Mouse (Mus musculus) layer of hippocampus, postnatal 36 days (tissue): ENCODE measurements around the gene Osbpl9. TPM values are rescaled to one million over a fixed set of nuclear protein-coding genes. Genes with fewer than 3 reads are reported as not detected.

ENCODE experiments used
- DNase-seq, 2 experiments: peaks; one replicate each; pipeline ENCODE4 v3.0.0; 2022
- total RNA-seq, 2 experiments: library from RNA; stranded (reverse); gene quantifications; 2 replicates each; pipeline ENCODE4 v1.2.3; 2021

Osbpl9 gene
- 10 to 100 TPM; 50.6 to 54.0 TPM for total RNA-seq

DNA sequence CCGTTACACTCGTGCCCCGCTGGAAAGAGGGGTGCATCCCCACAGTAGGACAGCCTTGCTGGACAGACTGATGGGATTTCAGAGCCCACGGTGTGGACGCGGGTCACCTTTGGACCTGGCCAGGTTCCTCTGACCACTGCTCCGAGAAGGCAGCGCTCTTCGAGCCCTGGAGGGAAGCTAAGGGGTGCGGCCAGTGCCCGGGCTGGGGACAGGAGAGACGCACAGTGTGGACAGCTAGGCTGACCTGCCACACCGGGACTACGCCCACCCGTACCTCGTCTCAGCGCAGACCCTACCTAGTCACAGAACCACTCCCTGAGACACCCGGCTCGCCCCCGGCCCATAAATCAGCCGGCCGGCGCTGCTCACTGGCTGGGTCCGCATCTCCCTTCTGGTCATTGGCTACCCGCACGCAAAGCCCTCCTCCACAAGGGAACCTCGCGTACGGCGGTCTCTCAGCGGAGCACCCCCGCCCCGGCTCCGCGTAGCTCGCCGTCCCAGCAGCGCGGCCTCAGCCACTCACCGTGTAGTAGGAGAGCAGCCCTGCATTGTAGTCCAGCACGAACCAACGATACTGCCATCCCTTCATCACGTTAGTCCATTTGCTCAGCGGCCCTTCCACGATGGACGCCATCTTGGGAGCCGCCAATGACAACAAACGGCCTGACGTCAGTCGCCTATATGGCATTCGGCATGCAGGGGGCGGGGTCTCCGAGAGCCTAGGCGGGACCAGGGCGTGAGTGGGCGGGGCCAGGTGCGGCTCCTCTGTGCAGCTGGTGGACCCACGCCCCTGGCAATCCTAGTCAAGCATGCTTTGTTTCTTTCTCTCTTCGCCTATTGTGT lies at the start of gene Osbpl9:
Gene Osbpl9, minus strand, starts transcription at position 691 of the 843 bp plus-strand sequence.
- peak; percentile 96 to 97 for DNase-seq

- no peak for DNase-seq
Observed at GRCm38 (mm10) chr4:109251605-109252004, 49.5 kb upstream of the Osbpl9 start.

- DNase-seq, result no peak
Observed at GRCm38 (mm10) chr4:109245016-109245620, 43.0 kb upstream of the Osbpl9 start.

DNA sequence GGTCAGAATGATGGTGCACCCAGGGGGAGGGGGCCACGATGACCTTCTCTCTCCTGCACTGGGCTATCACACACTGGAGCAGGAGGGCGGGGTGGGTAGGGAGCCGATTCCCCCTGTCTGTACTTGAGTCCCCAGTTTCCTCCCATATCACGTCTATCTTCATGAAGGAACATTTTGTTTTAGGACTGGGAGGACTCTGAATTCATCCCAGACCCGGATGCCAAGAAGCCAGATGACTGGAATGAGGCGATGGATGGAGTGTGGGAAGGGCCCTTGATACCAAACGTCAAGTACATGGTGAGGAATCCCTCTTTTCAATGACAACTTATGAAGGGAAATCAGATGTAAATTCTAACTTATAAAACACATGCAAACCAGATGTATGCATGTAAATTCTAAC lies 42.4 kb upstream of the Osbpl9 start:
- DNase-seq, result no peak

DNA sequence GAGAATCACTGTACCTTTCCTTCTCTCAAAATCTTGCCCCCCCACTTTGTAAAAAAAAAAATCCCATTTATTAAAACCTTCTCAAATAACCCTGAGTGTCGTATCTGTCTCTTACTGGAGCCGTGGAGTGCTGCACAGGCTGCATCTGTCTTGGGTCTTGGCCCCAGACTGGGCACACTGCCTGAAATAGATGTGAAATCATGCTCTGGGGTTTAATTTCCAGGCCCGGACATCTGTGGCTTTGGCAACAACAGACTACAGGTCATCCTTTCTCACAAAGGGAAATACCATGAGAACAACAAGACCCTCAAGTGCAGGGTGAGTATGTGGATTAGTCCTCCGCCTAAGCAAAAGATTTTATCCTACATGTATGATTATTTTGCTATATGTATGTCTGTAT lies 39.9 kb upstream of the Osbpl9 start:
- no peak for DNase-seq

- DNase-seq, result no peak
Observed at GRCm38 (mm10) chr4:109241221-109241620, 39.1 kb upstream of the Osbpl9 start.

- peak; percentile 45 to 57 for DNase-seq
Observed at GRCm38 (mm10) chr4:109238428-109239268, 36.6 kb upstream of the Osbpl9 start.

DNA sequence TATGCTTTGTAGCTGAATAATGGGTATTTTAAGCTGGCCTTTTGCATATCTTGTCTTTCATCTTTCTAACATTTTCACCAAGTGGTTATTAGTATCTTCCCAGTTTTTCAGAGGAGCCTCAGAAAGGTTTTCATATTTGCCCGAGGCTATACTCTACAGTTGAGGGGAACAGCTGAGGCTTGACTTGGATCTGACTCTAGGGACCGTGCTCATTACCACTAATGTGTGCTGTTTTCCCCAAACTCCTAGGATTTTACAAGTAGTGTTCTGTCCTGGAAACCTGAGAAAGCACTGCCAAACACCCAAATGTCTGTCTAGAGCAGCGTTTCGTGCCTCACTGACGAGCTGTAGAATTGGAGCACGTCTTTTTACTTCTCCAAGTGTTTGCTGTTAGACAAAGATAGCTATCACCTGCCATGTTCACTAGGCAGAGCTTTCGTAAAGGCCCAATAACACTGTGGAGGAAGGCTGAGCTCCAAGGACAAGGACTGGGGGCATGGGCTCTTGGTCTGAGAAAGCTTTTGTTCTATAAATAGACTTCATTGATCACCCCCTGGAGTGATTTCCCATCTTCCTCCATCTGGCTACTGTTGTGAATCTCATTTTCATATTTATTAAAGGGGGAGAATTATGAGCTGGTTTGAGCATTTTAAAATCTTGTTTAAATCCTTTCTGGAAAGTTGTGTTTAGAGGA lies 34.3 kb upstream of the Osbpl9 start:
- DNase-seq, result no peak

- peak; percentile 18 to 37 for DNase-seq
Observed at GRCm38 (mm10) chr4:109234806-109235350, 32.8 kb upstream of the Osbpl9 start.

DNA sequence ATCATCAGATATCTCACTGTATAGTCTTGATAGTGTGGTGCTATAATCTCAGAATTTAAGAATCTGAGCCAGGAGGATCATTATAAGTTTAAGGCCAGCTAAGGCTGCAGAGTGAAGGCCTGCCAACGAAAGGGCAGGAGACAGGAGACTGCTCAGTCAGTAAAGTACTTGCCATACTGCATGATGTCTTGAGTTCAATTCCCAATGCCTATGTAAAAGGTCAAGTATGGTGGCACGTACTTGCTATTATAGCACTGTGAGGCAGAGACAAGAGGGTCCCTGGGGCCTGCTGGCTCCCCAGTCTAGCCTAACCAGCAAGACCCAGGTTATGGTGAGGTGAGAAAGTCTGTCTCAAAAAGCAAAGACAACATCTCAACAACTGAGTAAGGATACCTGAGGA lies 32.1 kb upstream of the Osbpl9 start, which contains the start of gene Calr4:
Gene Calr4, plus strand, starts transcription at position 301 of the 400 bp plus-strand sequence.
- no peak for DNase-seq

DNA sequence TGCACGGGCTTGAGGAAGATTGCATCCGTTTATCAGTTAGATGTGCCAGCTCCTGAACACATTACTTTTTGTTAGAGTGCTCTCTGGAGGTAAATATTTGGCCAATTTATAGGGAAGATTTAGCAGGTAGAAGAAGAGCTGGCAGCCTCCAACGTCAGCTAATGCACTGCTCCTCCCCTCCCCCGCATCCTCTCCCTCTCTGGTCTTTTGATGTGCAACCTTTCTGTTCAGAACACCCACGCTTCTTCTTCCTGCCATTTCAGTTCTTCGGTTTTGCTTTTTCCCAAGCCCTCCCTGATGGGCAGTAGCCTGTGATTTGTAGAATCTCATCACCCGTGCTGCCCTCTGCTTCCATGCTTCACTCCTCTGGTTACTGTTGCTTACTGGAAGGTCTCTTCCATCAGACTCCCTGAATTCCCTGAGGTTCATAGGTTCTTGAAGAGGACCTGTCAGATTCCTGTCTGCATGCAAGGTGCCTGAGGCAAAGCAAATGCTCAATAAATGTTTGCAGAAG lies 27.8 kb upstream of the Osbpl9 start:
- no peak for DNase-seq

GRCm38 (mm10) chr4:109226071-109226470 lies 24.0 kb upstream of the Osbpl9 start:
- no peak for DNase-seq

DNA sequence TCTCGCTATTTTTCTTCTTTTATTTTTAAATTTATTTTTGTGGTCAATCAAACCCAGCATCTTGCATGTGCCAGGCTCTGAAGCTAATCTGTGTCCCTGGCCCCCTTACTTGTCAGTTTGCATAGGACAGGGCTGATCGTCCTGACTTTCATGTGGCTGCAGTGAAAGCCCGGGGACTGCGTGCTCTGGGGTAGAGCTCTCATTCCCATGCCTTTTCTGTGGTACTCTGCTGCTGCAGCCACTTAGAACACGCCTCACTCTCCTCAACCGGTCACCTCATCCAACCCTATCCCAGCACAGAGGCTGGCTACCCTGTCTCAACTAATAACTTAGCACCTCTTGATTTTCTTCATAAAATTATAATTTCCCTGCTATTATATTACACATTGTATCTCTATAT lies 23.5 kb upstream of the Osbpl9 start:
- no peak for DNase-seq

DNA sequence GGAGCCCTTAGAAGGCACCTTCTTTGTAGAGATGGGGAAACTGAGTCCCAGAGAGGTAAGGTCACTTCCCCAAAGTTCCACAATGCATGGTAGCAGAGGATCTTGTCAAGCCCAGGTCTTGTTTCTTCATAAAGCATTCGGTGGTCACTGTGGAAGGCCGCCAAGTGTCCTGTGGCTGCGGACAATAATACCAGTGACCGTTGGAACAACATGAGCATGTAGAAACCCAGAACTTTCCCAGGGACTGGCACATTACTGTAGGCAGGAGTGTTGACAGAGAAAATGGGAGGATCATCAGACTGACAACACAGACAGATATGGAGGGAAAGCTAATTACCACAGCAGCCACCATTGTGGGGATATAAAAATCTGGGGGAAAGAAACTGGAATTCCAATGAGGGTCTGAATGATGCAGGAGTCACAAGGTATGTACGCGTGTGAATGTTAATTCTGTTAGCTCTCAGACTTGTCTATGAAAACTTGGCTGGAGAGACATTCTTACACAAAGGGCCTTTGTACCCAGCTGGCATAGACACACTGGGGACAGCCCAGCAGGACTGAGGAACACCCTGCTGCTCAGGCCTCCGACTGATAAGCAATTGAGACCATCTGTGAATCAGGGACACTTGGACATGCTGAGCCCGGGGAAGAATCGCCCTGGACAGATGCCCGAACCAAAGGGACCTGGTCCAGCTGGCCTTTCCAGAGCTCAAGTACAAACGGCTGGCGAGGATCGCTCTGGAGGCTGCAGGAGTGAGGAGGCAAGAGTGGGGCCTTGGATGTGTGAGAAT lies 22.9 kb upstream of the Osbpl9 start:
- DNase-seq, result peak; percentile 87 to 89

DNA sequence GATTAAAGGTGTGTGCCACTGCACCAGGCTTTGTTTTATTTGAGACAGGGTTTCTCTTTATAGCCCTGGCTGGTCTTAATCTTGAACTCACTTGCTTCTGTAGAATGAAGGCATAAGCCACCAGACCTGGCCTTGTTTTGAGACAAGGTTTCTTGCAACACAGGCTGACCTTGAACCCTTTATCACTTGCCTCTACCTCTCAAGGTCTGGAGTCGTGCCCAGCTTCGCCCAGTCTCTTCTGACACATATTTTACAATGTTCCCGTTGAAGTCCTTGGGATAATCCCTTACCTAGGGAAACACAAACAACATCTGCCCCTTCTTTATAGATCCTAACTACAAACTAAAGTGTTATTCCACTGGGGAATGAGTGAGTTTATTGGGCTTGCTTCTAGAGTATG lies 19.9 kb upstream of the Osbpl9 start:
- DNase-seq, result no peak

DNA sequence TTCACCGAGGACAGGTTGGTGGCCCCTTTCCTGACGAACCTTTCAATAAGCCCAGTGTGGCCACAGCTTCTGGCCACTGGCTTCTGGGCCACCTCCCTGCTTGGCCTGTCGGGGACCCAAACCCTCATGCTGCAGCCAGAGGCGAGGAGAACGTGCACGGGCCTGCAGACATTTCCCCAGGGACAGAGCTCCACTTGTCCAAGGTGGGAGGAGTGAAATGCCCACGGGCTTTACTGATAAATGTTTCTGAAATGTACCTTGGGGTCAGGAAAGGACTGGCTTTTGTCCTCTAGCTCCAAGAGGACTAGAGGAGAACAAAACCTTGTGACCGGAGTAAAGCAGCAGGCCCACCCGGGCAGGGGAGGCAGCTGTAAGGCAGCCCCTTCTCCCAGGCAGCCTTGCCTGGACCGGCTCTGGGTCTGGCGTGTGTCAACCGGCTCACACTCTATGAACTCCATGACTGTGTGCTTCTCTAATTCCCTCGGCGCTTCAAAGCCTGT lies 18.4 kb upstream of the Osbpl9 start:
- no peak for DNase-seq

GRCm38 (mm10) chr4:109218008-109218407 lies 15.9 kb upstream of the Osbpl9 start:
- DNase-seq, result no peak

DNA sequence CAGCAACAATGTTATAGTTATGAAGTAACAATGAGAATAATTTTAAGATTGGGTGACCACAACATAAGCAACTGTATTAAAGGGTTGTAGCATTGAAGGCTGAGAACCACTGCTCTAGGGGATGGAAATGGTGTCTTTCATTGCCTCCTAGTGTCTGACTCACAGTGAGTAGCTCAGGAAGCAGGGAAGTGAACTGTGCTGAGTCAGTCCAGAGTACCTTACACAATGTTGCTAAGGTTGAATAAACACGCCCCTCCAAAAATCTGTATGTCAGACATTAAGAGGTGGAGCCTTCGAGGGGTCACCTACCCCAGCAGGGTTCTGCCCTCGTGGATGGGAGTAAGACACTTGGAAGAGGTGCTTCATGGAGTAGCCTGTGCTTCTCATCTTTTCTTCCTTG lies 11.9 kb upstream of the Osbpl9 start:
- no peak for DNase-seq

- no peak for DNase-seq
Observed at GRCm38 (mm10) chr4:109210881-109211280, 8.8 kb upstream of the Osbpl9 start.

DNA sequence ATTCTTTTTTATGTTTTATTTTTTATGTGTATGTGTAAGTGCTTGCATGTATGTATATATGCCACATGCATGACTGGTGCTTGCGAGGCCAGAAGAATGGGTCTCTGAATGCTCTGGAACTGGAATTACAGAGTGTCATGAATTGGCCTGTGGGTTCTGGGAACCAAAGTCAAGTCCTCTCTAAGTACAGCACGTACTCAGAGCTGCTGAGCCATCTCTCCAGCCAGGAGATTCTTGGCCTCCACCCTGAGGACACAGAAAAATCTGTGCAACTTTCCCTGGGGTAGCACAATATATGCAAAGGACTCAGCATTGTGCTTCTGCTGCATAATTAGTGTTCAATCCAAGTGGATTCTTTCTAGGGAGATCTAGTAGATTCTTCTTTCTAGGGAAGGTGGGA lies 8.2 kb upstream of the Osbpl9 start:
- DNase-seq, result no peak

DNA sequence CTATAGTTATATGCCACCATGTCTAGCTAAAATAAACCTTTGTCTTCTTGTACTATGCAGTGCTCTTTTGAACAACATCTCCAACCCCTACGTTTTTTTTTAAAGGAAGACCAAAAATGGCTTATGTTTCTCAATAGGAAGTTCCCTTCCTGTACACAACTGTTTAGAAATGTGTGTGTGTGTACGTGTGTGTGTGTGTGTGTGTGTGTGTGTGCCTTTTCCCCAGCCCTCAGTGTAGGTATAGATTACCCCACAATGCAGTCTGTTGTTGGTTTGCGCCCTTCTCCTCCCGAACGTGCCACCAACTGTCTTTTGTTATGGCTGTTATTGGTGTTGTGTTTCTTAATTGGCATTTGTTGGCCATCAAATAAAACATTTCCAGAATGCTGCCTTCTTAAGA lies 5.5 kb upstream of the Osbpl9 start:
- no peak for DNase-seq
